Mouse (Mus musculus) common myeloid progenitor, adult 5-6 weeks (primary cell): ENCODE measurements at regions not wholly inside any gene's neighbourhood (a gene's known extent, or its start where the extent isn't known, plus 50 kb on each side); places are given as distances from the start of the nearest gene placed in this dataset.

Experiments used
- ATAC-seq: replicated peaks from 2 replicates; pipeline ENCODE4 v1.8.0; 2016; ENCODE audit warnings: low read depth, mild to moderate bottlenecking, moderate TSS enrichment, inconsistent platforms; ENCODE audit not compliant: poor library complexity, severe bottlenecking

DNA sequence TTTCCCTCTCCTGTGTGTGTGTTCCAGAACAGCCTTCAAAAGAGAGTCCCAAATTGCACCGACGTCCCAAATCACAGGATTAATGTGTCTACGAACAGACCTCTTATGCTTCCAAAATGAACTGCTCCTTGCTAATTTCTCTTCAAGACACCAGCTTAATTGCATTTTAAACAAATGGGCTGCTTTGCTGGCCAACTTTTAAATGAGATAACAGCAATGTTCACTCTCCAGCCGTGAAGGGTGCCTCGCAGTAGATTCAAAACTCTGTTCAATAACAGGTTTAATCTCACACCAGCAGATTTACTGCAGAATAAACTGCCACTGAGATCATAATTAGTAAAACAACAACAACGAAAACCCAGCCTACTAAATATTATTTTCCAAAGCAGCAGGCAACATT, 957.8 kb downstream of the Adgrl2 start:
- no peak for ATAC-seq

DNA sequence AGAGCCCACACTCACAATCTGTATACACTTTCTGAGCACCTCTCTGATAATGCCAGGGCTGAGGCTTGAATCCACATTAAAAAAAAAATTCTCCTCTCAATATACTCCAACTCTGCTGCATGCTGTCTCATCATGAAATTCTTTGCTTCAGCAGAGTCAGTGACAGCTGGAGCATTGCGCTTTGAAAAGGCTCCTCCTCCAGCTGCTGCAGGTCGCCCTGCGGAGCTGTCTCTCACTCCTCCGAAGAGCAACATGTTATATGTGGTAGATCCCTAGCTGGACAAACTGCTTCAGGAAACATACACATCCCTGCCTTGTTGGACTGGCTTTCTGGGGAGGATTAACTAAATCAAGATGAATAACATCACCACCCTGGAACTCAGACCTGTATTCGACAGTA, 984.5 kb downstream of the Adgrl2 start:
- no peak for ATAC-seq

DNA sequence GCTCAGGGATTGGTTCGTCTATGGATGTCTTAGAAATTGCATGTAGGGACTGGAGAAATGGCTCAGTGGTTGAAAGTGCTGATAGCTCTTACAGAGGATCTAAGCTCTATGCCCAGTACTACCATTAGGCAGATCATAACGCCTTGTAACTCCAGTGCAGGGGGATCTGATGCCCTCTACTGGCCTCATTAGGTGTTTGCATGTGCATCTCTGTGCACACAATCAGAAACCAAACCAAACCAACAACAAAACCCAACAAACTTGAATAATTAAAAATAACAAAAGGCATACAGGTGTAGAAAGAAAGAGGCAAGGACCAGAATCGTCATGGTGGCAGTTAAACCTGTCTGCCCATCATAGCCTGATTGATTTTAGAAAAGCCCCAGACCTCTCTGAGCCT, 986.3 kb downstream of the Adgrl2 start:
- ATAC-seq, result peak; percentile 90

DNA sequence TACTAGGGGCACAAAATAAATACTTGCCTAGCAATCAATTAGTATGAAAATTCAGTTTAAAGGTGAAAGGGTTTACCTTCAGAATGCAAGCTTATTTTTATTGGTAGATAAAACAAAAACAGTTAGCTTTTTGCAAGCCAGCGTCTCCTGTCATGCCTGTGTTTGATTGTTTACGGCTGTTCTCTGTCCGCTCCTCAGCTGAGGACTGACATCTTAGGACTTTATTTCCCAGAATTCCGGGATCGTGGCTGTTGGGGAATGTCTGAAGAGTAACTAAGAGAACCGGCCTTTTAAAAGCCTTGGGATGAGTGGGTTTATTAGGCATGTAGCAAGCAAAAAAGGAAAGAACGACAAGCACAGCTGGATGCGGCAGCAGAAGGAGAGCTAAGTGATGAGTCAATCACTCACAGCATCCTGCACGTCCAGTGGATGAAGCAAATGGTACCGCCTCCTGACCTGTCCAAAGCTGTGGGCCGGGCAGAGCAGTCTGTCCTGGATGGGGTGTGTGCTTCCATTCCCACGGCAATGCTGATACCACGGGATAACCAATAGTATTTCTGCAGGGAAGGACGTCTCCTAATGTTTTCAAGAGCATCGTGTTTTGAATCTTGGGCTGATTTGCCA, 990.9 kb downstream of the Adgrl2 start:
- no peak for ATAC-seq

DNA sequence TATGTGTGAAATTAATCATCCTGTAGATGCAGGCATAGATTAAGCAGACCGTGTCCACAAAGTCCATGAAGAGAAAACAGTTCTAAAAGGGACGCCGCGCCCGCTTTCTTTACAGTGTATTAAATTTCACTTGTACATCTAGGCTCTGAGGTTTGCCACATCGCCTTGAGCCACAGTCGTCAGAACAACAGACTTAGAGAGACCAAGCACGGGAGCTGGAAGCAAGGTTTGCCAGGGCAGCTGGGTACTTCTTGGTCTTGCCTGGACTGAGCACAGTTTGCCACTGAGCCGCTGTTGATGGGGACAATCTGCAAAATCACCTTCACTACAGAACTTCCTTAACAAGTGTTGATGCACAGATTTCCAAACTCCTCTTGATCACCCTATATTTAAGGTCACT, 998.6 kb downstream of the Adgrl2 start:
- ATAC-seq, result no peak

DNA sequence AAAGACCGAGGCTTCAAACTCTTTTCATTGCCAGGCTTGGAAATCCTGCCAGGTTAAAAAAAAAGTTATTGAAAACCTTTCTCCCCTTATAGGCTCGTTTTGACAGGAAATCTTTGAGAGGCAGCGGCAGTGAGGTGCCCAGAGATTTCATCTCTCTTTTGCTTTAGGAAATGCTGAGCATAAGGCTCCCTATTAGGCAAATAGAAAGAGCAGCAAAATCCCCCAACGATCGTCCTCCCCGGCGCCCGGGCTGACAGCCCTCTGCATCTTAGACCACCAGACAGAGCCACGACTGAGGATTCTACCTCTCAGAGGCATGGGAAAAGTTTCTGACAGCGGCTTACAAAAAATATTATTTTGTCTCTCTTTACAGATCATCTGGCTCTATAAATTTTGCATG, 999.5 kb downstream of the Adgrl2 start:
- ATAC-seq, result no peak

DNA sequence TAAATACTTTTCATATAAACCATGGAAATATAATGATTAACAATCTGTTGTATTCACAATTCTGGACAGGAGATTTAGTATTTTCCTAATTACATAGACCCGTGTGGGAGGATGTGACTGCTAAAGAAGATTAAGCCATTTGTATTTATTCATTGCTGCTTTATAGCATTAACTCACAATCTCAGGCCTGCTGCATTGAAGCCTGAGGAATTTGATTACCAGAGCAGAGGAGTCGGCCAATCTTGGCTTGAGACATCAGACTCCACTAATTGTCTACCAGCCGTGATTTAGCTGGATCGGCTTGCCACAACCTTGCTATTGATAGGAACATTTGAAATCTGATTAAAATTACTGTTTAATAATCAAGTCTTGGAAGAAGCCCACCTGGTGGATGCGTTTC, 1007.5 kb downstream of the Adgrl2 start:
- ATAC-seq, result no peak

DNA sequence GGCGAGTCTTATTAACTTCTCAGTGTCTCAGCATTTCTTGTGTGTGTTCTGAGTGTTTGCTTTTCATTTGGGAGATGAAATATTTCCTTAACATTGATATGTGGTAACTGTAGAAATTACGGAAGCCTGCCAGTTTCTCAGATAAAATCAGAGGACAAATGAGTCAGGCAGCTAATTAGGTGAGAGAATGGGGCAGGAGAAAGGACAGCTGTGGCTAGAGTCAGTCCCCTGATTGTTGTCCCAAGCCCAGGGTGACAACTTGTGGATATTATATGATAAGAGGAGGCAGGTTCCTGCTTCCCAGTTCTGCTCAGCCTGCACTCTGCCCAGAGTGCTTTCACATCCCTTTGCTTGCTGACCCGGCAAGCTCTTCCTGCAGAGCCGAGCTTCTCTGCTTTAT, 1008.7 kb downstream of the Adgrl2 start:
- no peak for ATAC-seq

DNA sequence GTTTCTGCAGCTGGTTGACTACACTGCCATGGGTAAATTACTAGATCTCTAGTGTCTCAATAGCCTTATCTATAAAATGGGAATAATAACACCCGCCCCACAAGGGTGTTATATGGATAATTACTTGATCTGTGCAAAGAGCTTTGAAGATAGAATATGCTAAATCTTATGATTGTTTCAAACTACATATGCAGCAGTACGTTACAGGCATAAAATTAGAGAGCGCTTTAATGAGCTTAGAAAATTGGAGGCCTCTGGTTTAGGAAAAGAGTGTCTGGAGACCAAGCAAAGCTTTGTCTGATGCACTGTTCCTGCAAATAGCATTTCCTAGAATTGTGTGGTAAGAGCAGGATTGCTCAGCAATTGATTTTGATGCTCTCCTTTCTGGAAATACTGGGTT, 1013.8 kb downstream of the Adgrl2 start:
- no peak for ATAC-seq

DNA sequence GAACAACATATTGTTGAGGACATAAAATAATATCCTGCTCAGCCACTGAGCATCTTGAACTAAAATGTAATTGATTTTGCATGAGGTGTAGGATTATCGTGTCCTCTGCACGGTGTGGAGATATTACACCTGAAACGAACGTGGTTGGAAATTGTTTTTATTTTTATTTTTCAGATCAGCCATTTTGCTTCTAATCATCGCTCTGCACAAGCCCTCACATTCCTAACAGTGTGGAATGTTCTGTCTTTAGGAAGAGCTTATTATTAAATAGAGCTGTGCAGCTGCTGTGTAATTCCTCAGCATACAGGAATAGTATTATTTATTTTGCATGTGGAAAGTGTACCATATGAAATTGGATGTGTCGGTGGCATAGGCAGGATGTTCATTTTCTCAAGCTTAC, 1014.3 kb downstream of the Adgrl2 start:
- no peak for ATAC-seq

DNA sequence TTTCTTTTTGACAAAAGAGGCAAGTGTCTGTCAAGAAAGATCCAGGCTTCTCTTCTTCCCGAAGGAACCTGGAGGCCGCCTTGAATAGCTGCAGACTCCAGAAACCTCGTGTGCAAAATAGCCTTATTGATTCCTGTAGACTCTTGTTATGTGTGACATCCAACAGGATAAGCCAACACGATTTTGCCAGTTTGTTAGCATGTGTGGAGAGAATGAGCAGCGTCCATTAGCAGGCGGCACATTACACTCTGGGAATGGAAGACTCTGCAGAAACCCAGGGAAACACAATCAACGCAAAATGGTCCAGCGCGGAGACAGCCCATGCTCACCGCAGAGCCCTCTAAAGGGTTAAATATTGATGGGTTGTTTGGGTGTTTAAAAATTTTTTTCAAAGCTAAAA, 1014.9 kb downstream of the Adgrl2 start:
- no peak for ATAC-seq

DNA sequence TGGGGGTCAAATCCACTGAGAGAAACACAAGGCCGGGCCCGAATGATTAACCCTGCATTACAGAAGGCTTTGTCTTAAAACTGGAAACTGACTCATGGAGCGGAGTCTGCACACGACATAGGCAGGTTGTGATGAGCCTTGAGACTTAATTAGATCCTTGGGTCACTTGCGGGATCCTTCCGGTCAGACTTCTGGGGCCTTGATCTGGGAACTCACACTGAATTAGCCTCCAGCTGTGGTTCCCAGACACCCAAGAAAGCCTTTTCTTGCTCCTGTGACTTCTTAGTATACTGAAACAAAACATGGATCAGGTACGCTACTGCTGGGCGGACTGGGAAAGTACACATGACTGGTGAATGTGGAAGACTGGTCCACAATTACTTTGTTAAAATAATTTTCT, 1015.8 kb downstream of the Adgrl2 start:
- ATAC-seq, result no peak

DNA sequence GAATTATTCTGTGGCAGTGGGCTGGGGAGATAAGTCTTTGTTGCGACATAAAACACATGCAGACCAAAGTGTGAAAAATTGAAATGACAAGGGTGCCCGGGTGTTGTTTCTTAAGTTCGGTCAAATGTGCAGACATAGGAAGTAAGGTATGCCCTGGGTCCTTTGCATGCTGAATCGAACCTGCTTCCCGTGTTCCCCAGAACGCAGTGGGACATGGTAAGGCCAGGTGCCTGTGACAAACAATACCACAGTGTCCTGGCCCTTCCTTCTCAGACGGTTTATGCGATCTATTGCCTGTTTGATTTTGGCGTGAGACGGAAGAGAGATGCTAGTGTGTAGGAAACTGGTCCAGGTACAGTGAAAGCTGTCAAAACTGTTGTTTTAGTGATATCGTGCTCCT, 1022.1 kb downstream of the Adgrl2 start:
- no peak for ATAC-seq

DNA sequence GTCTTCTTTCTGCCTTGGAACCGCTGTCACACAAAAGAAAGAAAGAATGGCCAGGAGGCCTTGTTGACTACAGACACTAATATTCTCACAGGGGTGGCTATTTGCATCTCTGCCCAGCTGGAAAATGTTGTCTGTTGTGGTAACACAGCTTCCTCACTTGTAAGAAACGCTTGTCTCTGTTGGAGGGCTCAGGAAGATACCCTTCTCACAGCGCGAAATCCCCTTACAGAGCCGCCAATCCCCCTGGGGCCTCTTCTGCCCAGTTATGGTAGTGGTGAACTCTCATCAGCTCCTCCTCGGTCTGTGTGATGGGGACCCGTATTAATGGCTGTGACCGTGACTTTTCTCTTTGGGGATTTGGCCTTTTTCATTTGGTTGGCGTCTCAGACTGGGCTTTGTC, 1022.5 kb downstream of the Adgrl2 start:
- ATAC-seq, result no peak

DNA sequence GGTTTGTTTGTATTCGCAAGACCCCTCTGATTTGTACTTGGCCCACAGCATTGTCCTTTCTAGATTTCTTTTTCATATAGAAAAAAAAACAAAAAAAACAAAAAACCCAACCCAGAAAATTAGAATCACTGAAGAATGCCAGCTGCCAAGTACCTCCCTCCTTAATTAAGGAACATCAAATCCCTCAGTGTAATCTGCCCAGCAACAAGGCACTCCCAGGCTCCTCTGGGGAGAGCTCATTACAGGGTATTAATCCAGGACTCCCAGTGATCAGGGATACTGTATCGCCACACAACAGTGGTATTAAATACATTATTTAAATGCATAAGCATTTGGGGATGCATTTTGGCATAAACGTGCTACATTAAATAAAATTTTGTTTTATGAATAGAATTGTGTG, 1023.1 kb downstream of the Adgrl2 start:
- no peak for ATAC-seq

DNA sequence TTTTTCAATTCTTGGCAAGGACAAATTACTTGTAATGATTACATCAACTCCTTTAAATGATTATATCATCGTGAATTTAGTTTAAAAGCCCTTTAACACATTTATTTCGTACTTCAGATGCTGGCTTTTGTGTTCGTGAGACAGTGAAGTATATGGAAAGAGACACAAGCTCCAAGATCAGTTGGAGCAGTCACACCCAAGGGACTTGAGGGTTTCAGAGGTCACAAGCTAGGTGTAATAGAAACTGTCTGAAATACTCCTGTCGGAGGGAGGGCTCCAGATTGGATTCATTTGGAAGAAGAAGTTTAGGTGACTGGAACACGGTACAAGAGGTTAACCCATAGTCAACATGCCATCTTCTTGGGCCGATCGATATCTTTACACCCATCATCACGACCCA, 1023.5 kb downstream of the Adgrl2 start:
- ATAC-seq, result no peak

DNA sequence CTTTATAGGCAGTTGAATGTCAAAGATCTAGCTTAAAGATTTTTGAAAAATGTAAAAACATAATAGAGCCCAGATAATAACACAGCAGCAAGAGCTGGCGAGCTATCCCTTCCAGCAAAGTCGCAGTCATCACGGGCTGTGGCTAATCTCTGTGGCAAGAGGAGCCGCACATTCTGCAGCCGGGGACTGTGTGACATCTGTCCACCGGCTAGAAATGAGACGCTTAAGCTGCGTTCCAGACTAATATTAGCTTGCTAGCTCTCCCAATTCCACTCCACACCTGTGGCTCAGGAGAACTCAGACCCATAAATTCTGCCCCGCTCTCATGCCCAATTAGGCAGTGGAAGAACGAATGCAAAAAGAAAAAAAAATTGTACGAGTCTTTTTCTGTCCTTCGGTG, 1024.0 kb downstream of the Adgrl2 start:
- no peak for ATAC-seq

DNA sequence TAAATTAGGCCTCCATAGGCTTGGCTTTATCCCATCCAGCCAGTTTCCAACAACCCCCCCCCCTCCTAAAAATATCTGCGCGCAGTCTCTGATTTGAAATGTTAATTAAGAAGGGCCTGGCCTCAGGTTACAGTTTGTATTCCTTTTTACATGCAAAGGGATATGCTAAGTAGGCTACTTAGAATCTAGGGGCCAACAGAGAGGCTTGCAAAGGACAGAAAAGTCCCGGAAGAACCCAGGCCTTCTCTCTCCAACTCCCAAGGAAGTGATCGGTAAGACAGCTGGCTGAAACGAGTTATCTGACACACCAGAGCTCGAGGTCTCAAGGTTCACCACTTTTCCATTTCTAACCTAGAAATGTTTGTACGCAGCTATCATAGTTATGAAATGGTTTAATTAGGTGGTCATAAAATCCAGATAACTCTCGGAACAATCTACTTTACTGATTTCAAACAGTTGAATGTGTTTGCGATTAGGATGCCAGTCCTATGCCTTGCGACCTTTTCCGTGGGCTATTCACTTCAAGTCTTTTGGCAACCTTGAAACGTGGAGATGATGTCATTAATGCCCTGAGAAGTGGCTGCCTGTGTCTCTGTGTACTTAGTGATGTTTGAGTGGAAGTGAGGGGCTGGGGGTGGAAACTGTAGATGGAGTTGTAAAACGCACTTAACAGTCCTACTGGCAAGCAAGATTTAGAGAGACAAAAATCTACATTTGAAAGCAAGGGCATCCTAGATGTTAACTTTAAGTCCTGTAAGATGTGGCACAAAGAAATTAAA, 1026.5 kb downstream of the Adgrl2 start:
- no peak for ATAC-seq

DNA sequence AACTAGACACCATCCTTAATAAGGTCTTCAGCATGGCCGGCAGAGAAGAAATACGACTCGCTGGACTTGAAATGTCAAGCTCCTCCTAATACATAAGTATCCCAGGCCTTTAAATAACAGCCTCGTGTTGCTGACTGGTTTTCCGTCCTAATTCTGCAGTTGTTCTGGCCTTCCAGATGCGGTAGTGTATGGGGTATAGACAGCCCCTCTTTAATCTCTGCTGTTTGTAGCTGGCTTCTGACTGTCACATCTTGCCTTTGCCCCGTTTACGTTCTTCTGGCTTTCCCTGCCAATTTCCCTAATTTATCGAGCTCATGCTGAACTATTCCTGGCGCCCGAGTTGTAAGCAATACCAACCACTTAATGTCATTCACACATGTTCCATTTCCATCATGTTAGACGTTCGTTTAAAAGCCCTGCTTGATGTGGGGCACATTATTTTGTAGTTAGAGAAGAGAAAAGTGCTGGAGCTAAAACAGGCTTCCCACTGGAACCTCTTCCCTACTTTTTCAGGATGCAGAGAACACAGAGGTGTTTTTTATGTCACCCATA, 1042.2 kb downstream of the Adgrl2 start:
- ATAC-seq, result no peak

DNA sequence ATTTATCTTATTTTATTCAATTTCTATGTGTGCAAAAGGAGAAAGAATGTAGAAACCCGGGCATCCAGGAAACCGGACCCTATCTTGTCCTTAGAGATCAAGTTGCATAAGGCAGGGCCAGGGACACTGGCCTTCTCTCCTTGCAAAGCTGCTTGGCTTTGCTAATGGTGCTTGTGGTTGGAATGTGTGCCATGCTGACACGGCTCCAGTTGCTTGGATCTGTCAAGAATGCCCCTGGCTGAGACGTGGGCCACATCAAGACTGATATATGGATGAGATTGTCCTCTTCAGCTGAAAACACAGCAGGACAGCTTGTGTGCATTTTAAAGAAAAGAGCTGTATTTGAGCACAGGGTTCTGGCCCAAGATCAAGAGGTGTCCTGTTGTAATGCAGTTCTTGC, 1047.0 kb downstream of the Adgrl2 start:
- no peak for ATAC-seq

DNA sequence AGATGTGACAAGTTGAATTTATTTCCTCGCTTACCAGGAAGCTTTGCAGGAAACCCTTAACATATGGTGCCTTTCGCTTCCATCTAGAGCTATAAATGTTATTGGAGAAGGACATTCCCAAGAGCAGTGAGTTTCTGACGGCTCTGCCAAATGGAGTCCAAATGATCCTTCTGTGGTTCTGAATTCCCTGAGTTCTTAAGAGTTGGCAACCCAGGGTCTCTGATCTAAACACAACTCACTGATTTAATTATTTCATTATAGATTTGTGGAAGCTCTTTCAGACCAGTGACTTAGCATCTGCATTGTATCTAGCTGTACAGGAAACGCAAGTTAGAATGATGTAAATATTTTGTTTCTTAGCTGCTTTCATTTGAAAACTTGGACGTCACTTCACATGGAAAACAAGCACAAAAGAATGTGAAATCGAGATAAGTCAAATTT, 1059.5 kb downstream of the Adgrl2 start:
- ATAC-seq, result no peak

DNA sequence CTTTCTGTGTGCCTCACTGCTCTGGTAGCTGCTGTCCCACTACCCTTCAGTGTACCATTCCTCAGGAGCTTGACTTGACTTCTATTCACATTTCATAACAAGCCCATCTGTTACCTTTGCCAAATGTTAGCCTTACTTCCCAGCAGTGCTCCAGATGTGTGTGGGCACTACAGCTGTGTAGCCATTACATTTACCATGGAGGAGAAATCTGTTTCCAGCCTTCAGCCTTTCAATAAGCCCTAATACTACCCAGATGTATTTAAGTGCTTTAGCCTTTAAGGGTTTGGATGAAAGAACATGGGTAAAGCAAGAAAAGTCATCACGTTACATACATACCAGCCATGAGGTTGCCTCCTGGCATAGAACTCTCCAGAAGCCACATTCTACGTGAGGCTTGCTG, 1068.0 kb downstream of the Ttll7 start:
- ATAC-seq, result no peak
